In genomic region chr4:152463147-152463546, GRCm38 (mm10) we compare ENCODE assay signal across 15 mouse cellular contexts. TPM values are rescaled to one million over a fixed set of nuclear protein-coding genes. Genes with fewer than 3 reads are reported as not detected.
A peak's percentile ranks its signal among the peaks of the same experiment; 100 is the strongest.
DNase-seq lines count a peak whose midpoint lies in the region; ATAC-seq lines count a peak whose summit lies in the region.
"Had no signal": no experiment of that assay in that cellular context is flagged by ENCODE, and none has a peak within 500 bp of the region (broad histone marks: within the 10 kb centered on the region; RNA-seq: fewer than 3 reads in every experiment).

No protein-coding gene starts in this region.

- no peak overlapping the region for H3K9ac ChIP-seq in kidney, embryonic 14.5 days (ENCODE audit: low read depth, low read length)
- H3K9ac ChIP-seq: embryonic facial prominence, embryonic 15.5 days; lung, embryonic 15.5 days had no signal

- ATAC-seq in kidney, embryonic 14.5 days (ENCODE audit: low FRiP score, low TSS enrichment) = no peak
- ATAC-seq: forebrain, embryonic 14.5 days; hindbrain, postnatal 0 days had no signal

- no peak overlapping the region for H3K4me3 ChIP-seq in kidney, embryonic 14.5 days (ENCODE audit: low read length)
- H3K4me3 ChIP-seq: embryonic facial prominence, embryonic 15.5 days; lung, embryonic 15.5 days had no signal

- H3K27ac ChIP-seq in kidney, embryonic 14.5 days (ENCODE audit: low read depth, low read length) = no peak overlapping the region
- H3K27ac ChIP-seq: embryonic facial prominence, embryonic 15.5 days; hindbrain, postnatal 0 days; lung, embryonic 15.5 days had no signal

- no peaks in the 10 kb centered on the region for H3K9me3 ChIP-seq in kidney, embryonic 14.5 days (ENCODE audit: control insufficient read depth, low read length)
- H3K9me3 ChIP-seq: embryonic facial prominence, embryonic 15.5 days; lung, embryonic 15.5 days had no signal

- intact Hi-C loops in gastrocnemius, postnatal 14 days (cut with DNase I; ENCODE audit: low total_unique reads) = no loop called here
- intact Hi-C loops in heart, postnatal 25 days (cut with DNase I) = no loop called here

- 85% methylated on average over 9 of the region's 9 CpGs for WGBS in kidney, embryonic 14.5 days

- no peaks in the 10 kb centered on the region for H3K36me3 ChIP-seq in kidney, embryonic 14.5 days (ENCODE audit: control insufficient read depth, insufficient read depth, low read length)
- H3K36me3 ChIP-seq: embryonic facial prominence, embryonic 15.5 days; lung, embryonic 15.5 days had no signal

- no peak overlapping the region for H3K4me2 ChIP-seq in kidney, embryonic 14.5 days (replicated peaks; ENCODE audit: low read depth, low read length)
- H3K4me2 ChIP-seq: embryonic facial prominence, embryonic 15.5 days; liver, embryonic 11.5 days; lung, embryonic 15.5 days had no signal

- H3K27me3 ChIP-seq in kidney, embryonic 14.5 days (ENCODE audit: control insufficient read depth, insufficient read depth, low read length) = no peaks in the 10 kb centered on the region
- H3K27me3 ChIP-seq: embryonic facial prominence, embryonic 15.5 days; lung, embryonic 15.5 days had no signal

- peak; percentile 34 to 67 for DNase-seq in cerebellum, postnatal 25 days
- no peak for DNase-seq in cerebellum, adult 11 months
- peak; percentile 31 for DNase-seq in kidney, adult 9 months
- DNase-seq in gastrocnemius, postnatal 14 days = peak; percentile 75
- peak; percentile 26 for DNase-seq in heart, postnatal 25 days (ENCODE audit: low spot score)
- no peak for DNase-seq in layer of hippocampus, postnatal 36 days
- DNase-seq in layer of hippocampus, adult 9-11 months = no peak
- DNase-seq: adrenal gland, postnatal 10 days; thymus, adult 18-20 months had no signal

- no peaks in the 10 kb centered on the region for H3K4me1 ChIP-seq in kidney, embryonic 14.5 days (ENCODE audit: control insufficient read depth, insufficient read depth, low read length)
- H3K4me1 ChIP-seq: lung, embryonic 15.5 days had no signal

RNA-seq across cellular contexts. Expression of gene Nphp4, which starts 13.4 kb away (rescaled TPM):
- polyA plus RNA-seq in kidney, embryonic 14.5 days (2014; fragmentation: Nextera tagmentation; extraction: Ambion mirVana) = 3.3 and 3.7 TPM in 2 replicates
- 1 to 10 TPM; 1.2 to 1.3 TPM for total RNA-seq in gastrocnemius, postnatal 14 days (2021)
- 1 to 10 TPM in 1 of 2 experiments, under 1 TPM in 1; 0.89 to 1.2 TPM for total RNA-seq in heart, postnatal 25 days (2021)
- total RNA-seq in layer of hippocampus, postnatal 36 days (2021) = 10 to 100 TPM; 26.6 to 30.1 TPM

RNA-seq across cellular contexts. Expression of gene Kcnab2, which starts 14.5 kb away (rescaled TPM):
- polyA plus RNA-seq in kidney, embryonic 14.5 days (2014; fragmentation: Nextera tagmentation; extraction: Ambion mirVana) = 3.4 and 5.3 TPM in 2 replicates
- 1 to 10 TPM; 2.2 to 3.2 TPM for total RNA-seq in gastrocnemius, postnatal 14 days (2021)
- total RNA-seq in heart, postnatal 25 days (2021) = 1 to 10 TPM; 2.1 to 3.4 TPM
- total RNA-seq in layer of hippocampus, postnatal 36 days (2021) = 100 to 1,000 TPM; 725 to 726 TPM

Comparison
In these comparisons a context has a peak if more than half of its experiments do, and no peak if none do; other contexts are left out.
1. DNase-seq: peak in cerebellum, postnatal 25 days (2 of 2), kidney, adult 9 months (single experiment), gastrocnemius, postnatal 14 days (single experiment) and heart, postnatal 25 days (single experiment); none in cerebellum, adult 11 months (single experiment), layer of hippocampus, postnatal 36 days (0 of 2) and layer of hippocampus, adult 9-11 months (single experiment).
2. RNA of gene Nphp4, which starts 13.4 kb away (total RNA-seq): 26.6 to 30.1 TPM in layer of hippocampus, postnatal 36 days; 1.2 to 1.3 TPM in gastrocnemius, postnatal 14 days and 0.89 to 1.2 TPM in heart, postnatal 25 days; every median in the first group is over 10 times any median in the second.
3. RNA of gene Kcnab2, which starts 14.5 kb away (total RNA-seq): 725 to 726 TPM in layer of hippocampus, postnatal 36 days; 2.1 to 3.4 TPM in heart, postnatal 25 days and 2.2 to 3.2 TPM in gastrocnemius, postnatal 14 days; every median in the first group is over 100 times any median in the second.